Mouse (Mus musculus) myocyte (in vitro differentiated cells): ENCODE measurements at regions not wholly inside any gene's neighbourhood (a gene's known extent, or its start where the extent isn't known, plus 50 kb on each side); places are given as distances from the start of the nearest gene placed in this dataset.
A peak's percentile ranks its signal among the peaks of the same experiment; 100 is the strongest.

Experiments used
- H3K27me3 ChIP-seq: one replicate; pipeline ENCODE4 v1.6.1; 2011; ENCODE audit not compliant: control insufficient read depth, insufficient read depth, insufficient read length
- H3K36me3 ChIP-seq: one replicate; pipeline ENCODE4 v1.6.1; 2011; ENCODE audit not compliant: control insufficient read depth, insufficient read depth
- H3K4me2 ChIP-seq: one replicate; pipeline ENCODE4 v1.6.1; 2011; ENCODE audit warnings: low read depth, control low read depth
- H3K4me3 ChIP-seq: one replicate; pipeline ENCODE4 v1.5.1; 2011; ENCODE audit warnings: mild to moderate bottlenecking, control low read depth, moderate library complexity
- H3K79me2 ChIP-seq: one replicate; pipeline ENCODE4 v1.6.1; 2011; ENCODE audit not compliant: control insufficient read depth, insufficient read depth
- H3ac ChIP-seq: one replicate; pipeline ENCODE4 v1.6.1; 2011; ENCODE audit not compliant: control insufficient read depth, insufficient read length
- CEBPB ChIP-seq: IDR thresholded peaks from 2 replicates; pipeline ENCODE4 v1.6.1; 2011; ENCODE audit warnings: mild to moderate bottlenecking, moderate library complexity; ENCODE audit not compliant: poor library complexity, insufficient read depth, severe bottlenecking
- E2F4 ChIP-seq: IDR thresholded peaks from one replicate; pipeline ENCODE4 v1.6.1; 2011; ENCODE audit warnings: mild to moderate bottlenecking, control low read depth, moderate library complexity; ENCODE audit not compliant: insufficient read depth
- MAX ChIP-seq: IDR thresholded peaks from one replicate; pipeline ENCODE4 v1.6.1; 2011; ENCODE audit warnings: low read depth, mild to moderate bottlenecking, control low read depth
- MYOD1 ChIP-seq, 3 experiments: IDR thresholded peaks; one replicate each; pipeline ENCODE4 v1.6.1; 2011; ENCODE audit warnings: control low read depth in 2 of 3, low read depth in 2 of 3, mild to moderate bottlenecking in 2 of 3, moderate library complexity in 1 of 3; ENCODE audit not compliant: insufficient read length in 2 of 3, control insufficient read depth in 1 of 3
- MYOG ChIP-seq, 3 experiments: IDR thresholded peaks; one replicate each; pipeline ENCODE4 v1.6.1; 2011; ENCODE audit warnings: control low read depth in 2 of 3, low read depth in 2 of 3, mild to moderate bottlenecking in 2 of 3; ENCODE audit not compliant: insufficient read length in 2 of 3, control insufficient read depth in 1 of 3, insufficient read depth in 1 of 3
- POLR2A ChIP-seq: IDR thresholded peaks from one replicate; pipeline ENCODE4 v1.6.1; 2011; ENCODE audit warnings: low read depth, mild to moderate bottlenecking, control low read depth, moderate library complexity; ENCODE audit not compliant: insufficient read length
- POLR2AphosphoS2 ChIP-seq: IDR thresholded peaks from one replicate; pipeline ENCODE4 v1.6.1; 2011; ENCODE audit warnings: low read depth, control low read depth; ENCODE audit not compliant: insufficient read length
- REST ChIP-seq: IDR thresholded peaks from one replicate; pipeline ENCODE4 v1.6.1; 2011; ENCODE audit warnings: mild to moderate bottlenecking, control low read depth, moderate library complexity; ENCODE audit not compliant: insufficient read depth, insufficient read length
- SRF ChIP-seq: IDR thresholded peaks from one replicate; pipeline ENCODE4 v1.6.1; 2011; ENCODE audit warnings: low read depth; ENCODE audit not compliant: control insufficient read depth, insufficient read length
- TCF12 ChIP-seq: IDR thresholded peaks from one replicate; pipeline ENCODE4 v1.6.1; 2011; ENCODE audit warnings: mild to moderate bottlenecking, control low read depth; ENCODE audit not compliant: poor library complexity, insufficient read depth, severe bottlenecking
- TCF3 ChIP-seq: IDR thresholded peaks from one replicate; pipeline ENCODE4 v1.6.1; 2011; ENCODE audit warnings: low read depth, control low read depth; ENCODE audit not compliant: insufficient read length
- USF1 ChIP-seq: IDR thresholded peaks from one replicate; pipeline ENCODE4 v1.6.1; 2011; ENCODE audit warnings: low read depth, mild to moderate bottlenecking, control low read depth, moderate library complexity

DNA sequence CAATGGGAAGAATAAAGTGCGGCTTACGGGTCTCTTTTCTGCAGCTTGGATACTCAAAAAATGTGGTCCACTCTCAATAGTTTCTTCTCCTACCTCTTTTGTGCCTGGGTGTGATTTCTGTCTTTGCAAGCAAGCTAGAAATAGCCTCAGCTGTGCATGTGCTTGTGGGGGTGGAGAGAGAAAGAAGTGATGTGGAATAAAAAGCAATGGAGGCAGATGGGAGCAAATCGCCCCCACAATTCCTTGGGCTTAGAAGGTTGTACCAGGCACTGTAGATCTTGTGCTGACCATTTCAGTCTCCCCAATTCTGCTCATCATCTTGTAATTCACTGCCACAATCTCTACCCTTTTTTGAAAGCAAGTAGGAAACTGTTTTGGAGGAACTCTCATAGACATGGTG lies 464.6 kb upstream of the Depdc1a start:
- H3K4me3 ChIP-seq: no peak overlapping the region
- TF ChIP-seq MYOG (IDR thresholded peaks at IDR 0.05; ENCODE audit: control insufficient read depth in 1 of 3, insufficient read depth in 1 of 3, insufficient read length in 2 of 3, low read depth in 2 of 3) (no peak), CEBPB (no peak), MAX (no peak), USF1 (no peak), SRF (no peak), POLR2AphosphoS2 (no peak), REST (no peak), POLR2A (no peak), MYOD1 (IDR thresholded peaks at IDR 0.05; ENCODE audit: control insufficient read depth in 1 of 3, insufficient read length in 2 of 3, low read depth in 2 of 3) (no peak), TCF12 (no peak), E2F4 (no peak), TCF3 (no peak)
- no peaks in the 10 kb centered on the region for H3K79me2 ChIP-seq
- H3ac ChIP-seq: no peak overlapping the region
- H3K36me3 ChIP-seq: no peaks in the 10 kb centered on the region
- H3K27me3 ChIP-seq: no peaks in the 10 kb centered on the region
- H3K4me2 ChIP-seq: peak overlapping the region; percentile 67

DNA sequence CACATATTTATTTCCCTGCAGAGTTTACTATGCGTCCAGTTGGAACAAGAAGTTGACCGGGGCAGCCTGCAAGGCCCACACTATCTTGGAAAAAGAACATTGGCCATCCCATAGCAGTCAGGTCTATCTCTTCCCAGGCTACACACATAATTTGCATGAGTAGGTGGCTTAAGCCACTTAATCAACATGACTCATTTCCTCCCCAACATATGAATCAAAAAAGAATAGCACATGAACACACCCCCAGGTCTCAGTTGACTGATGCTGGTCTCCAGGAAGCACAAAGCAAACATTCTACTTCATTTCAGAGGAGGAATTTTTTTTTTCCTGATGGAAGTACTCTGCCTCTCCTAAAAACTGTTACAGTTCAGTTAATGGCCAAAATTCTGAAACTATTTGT lies 465.3 kb upstream of the Depdc1a start:
- Histone ChIP-seq H3K79me2 (no peaks in the 10 kb centered on the region), H3K4me2 (peak overlapping the region; percentile 67), H3K27me3 (no peaks in the 10 kb centered on the region), H3K4me3 (no peak overlapping the region), H3ac (no peak overlapping the region), H3K36me3 (no peaks in the 10 kb centered on the region)
- TF ChIP-seq MYOG (IDR thresholded peaks at IDR 0.05; ENCODE audit: control insufficient read depth in 1 of 3, insufficient read depth in 1 of 3, insufficient read length in 2 of 3, low read depth in 2 of 3): no peak
- no peak for TF ChIP-seq REST
- TF ChIP-seq MYOD1 (IDR thresholded peaks at IDR 0.05; ENCODE audit: control insufficient read depth in 1 of 3, insufficient read length in 2 of 3, low read depth in 2 of 3): no peak
- no peak for TF ChIP-seq SRF
- TF ChIP-seq POLR2A: no peak
- no peak for TF ChIP-seq TCF3

DNA sequence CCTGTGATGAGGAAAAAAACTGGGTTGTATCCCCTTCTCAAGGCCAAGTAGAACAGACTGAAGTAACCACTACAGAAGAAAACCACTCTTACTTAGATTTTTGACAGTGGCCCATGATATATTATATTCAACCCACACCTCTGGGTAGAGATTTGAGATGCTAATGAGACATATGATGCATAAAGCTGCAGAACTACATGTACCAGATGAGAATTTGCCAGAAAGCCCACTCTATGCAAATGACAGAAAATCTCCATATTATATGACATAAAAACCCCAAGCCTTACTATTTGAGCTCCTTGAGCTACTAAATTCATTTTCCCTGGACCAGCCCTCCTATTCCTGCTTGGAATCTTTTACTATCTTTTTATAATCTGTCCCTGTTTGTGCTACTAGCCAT lies 458.4 kb upstream of the Lrrc7 start:
- Histone ChIP-seq H3ac (no peak overlapping the region), H3K4me2 (no peak overlapping the region), H3K79me2 (no peaks in the 10 kb centered on the region), H3K27me3 (no peaks in the 10 kb centered on the region), H3K4me3 (no peak overlapping the region), H3K36me3 (no peaks in the 10 kb centered on the region)
- no peak for TF ChIP-seq CEBPB
- no peak for TF ChIP-seq REST
- no peak for TF ChIP-seq E2F4
- TF ChIP-seq MYOG (IDR thresholded peaks at IDR 0.05; ENCODE audit: control insufficient read depth in 1 of 3, insufficient read depth in 1 of 3, insufficient read length in 2 of 3, low read depth in 2 of 3): no peak
- TF ChIP-seq POLR2AphosphoS2: no peak
- no peak for TF ChIP-seq USF1
- TF ChIP-seq POLR2A: no peak
- no peak for TF ChIP-seq TCF3
- TF ChIP-seq SRF: no peak
- TF ChIP-seq MAX: no peak
- TF ChIP-seq MYOD1 (IDR thresholded peaks at IDR 0.05; ENCODE audit: control insufficient read depth in 1 of 3, insufficient read length in 2 of 3, low read depth in 2 of 3): no peak
- no peak for TF ChIP-seq TCF12

DNA sequence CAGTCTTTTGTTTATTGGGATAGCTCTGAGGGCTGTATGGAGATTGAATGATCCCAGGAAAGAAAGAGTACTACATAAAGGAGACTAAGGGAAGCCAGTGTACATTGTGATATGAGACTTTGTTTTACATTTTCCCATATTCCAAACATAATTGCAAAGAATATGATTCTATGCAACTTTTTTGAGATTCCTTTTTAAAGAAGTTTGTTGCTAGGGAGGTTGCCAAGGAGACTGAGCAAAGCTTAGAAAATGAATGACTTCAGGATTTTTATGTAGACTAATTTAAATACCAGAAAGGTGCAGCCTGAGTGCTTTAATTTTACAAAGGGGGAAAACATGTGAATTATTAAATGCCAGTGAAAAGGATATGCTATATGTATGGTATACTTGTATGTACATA lies 455.2 kb upstream of the Lrrc7 start:
- Histone ChIP-seq H3K4me2 (no peak overlapping the region), H3K4me3 (no peak overlapping the region), H3K79me2 (no peaks in the 10 kb centered on the region), H3K27me3 (no peaks in the 10 kb centered on the region), H3ac (no peak overlapping the region), H3K36me3 (no peaks in the 10 kb centered on the region)
- TF ChIP-seq REST (no peak), USF1 (no peak), POLR2A (no peak), CEBPB (no peak), E2F4 (no peak), SRF (no peak), TCF3 (no peak), MYOG (IDR thresholded peaks at IDR 0.05; ENCODE audit: control insufficient read depth in 1 of 3, insufficient read depth in 1 of 3, insufficient read length in 2 of 3, low read depth in 2 of 3) (no peak), TCF12 (no peak), MYOD1 (IDR thresholded peaks at IDR 0.05; ENCODE audit: control insufficient read depth in 1 of 3, insufficient read length in 2 of 3, low read depth in 2 of 3) (no peak), POLR2AphosphoS2 (no peak)

DNA sequence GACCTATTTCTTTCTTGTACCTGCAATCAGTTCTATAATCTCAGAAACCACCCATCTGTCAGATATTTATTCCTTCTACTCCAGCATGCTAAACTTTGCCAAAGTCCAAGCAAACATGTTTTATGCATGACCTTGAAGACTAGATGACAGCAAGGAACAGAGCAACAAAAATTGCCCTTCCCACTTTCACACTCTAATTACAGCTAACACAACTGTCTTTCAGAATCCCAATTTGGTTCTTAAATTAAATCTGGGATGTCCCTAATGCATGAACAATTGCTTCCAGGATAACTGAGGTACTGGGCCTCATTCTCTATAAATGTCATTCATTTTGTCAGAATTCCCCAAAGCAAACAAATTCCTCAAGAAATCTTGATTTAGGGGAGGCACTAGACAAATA lies 454.4 kb upstream of the Lrrc7 start:
- Histone ChIP-seq H3K27me3 (no peaks in the 10 kb centered on the region), H3ac (no peak overlapping the region), H3K4me3 (no peak overlapping the region), H3K36me3 (no peaks in the 10 kb centered on the region), H3K4me2 (no peak overlapping the region), H3K79me2 (no peaks in the 10 kb centered on the region)
- TF ChIP-seq TCF3 (no peak), TCF12 (no peak), MYOG (IDR thresholded peaks at IDR 0.05; ENCODE audit: control insufficient read depth in 1 of 3, insufficient read depth in 1 of 3, insufficient read length in 2 of 3, low read depth in 2 of 3) (no peak), MAX (no peak), POLR2AphosphoS2 (no peak), SRF (no peak), POLR2A (no peak), CEBPB (no peak), REST (no peak), MYOD1 (IDR thresholded peaks at IDR 0.05; ENCODE audit: control insufficient read depth in 1 of 3, insufficient read length in 2 of 3, low read depth in 2 of 3) (no peak)
